Mouse (Mus musculus): Measurements from ENCODE around the gene Samd4. TPM values are rescaled to one million over a fixed set of nuclear protein-coding genes. Genes with fewer than 3 reads are reported as not detected.

The Samd4 gene
- total and polyA plus RNA-seq, 2 experiments, result 1.6 TPM

DNA sequence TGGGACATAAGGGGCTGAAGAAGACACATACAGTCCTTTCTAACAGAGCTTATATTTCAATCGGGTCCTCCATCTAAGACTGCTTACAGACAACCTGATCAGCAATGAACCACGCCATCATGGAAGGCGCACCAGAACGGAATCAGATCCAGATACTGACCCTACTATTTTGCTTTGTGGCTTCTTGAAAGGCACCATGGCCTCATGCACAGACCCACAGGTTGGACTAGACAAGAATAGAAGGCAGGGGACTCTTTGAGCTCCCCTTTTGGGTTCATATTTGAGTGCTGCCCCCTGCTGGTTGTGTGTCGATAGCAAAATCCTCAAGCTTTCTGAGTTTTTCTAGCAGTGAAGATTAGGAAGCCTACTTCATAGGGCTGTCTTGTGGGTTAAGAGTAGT is 204.5 kb downstream of the Samd4 start:
- DNase-seq (ENCODE audit: extremely low read depth, low read depth, low spot score), result peak; percentile 48
- H3K4me3 ChIP-seq (ENCODE audit: insufficient read depth, low read depth, low read length), result no peak overlapping the region
- no peaks in the 10 kb centered on the region for H3K36me3 ChIP-seq (ENCODE audit: control insufficient read depth, insufficient read depth, low read length)
- TF ChIP-seq POLR2A (IDR thresholded peaks at IDR 0.05; ENCODE audit: extremely low read depth, insufficient read depth, low read length) (no peak), CTCF (IDR thresholded peaks at IDR 0.05; ENCODE audit: low read depth, low read length) (peak; percentile 39)
- 37% methylated on average over 5 of the region's 5 CpGs for WGBS
- H3K27me3 ChIP-seq (ENCODE audit: control insufficient read depth, insufficient read depth, low read length), result no peaks in the 10 kb centered on the region
- H3K4me1 ChIP-seq (ENCODE audit: control insufficient read depth, insufficient read depth, low read length), result peaks cover 6% of the 10 kb centered on the region
- H3K9ac ChIP-seq (ENCODE audit: low read depth, low read length), result no peak overlapping the region; the same call in 1 of the 2 replicates
- H3K79me2 ChIP-seq (ENCODE audit: control insufficient read depth, insufficient read depth, low read length), result no peaks in the 10 kb centered on the region
- H3K27ac ChIP-seq (replicated peaks; ENCODE audit: insufficient read depth, low read depth, low read length), result no peak overlapping the region

DNA sequence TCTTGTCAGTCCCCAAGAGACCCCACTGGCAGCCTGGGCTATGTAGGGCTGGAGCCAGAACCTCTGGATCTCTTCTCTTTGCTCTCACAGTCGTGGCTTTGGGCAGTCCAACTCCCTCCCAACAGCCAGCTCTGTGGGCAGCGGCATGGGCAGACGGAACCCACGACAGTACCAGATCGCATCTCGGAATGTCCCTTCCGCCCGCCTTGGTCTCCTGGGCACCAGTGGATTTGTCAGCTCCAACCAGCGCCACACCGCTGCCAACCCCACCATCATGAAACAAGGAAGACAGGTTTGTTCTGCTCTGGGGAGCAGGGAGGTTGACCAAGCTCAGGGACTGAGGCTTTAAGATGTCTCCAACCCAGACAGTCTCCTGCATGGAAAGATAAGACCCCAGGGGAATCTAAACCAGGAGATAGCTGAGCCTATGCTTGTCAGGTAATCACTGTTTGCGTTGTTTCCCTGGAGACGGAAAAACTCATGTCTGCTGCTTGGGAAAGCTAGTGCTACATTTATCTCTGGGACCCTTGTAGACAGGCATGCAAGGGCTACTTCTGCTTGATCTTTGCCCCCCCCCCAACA is 205.1 kb downstream of the Samd4 start:
- DNase-seq (ENCODE audit: extremely low read depth, low read depth, low spot score), result no peak
- Histone ChIP-seq H3K27ac (replicated peaks; ENCODE audit: insufficient read depth, low read depth, low read length) (no peak overlapping the region), H3K36me3 (ENCODE audit: control insufficient read depth, insufficient read depth, low read length) (no peaks in the 10 kb centered on the region), H3K9ac (ENCODE audit: low read depth, low read length) (no peak overlapping the region), H3K4me1 (ENCODE audit: control insufficient read depth, insufficient read depth, low read length) (peaks cover 6% of the 10 kb centered on the region), H3K79me2 (ENCODE audit: control insufficient read depth, insufficient read depth, low read length) (no peaks in the 10 kb centered on the region), H3K4me3 (ENCODE audit: insufficient read depth, low read depth, low read length) (no peak overlapping the region), H3K27me3 (ENCODE audit: control insufficient read depth, insufficient read depth, low read length) (no peaks in the 10 kb centered on the region)
- TF ChIP-seq POLR2A (IDR thresholded peaks at IDR 0.05; ENCODE audit: extremely low read depth, insufficient read depth, low read length), result no peak
- no peak for TF ChIP-seq CTCF (IDR thresholded peaks at IDR 0.05; ENCODE audit: low read depth, low read length)
- 84% methylated on average over 12 of the region's 12 CpGs for WGBS

GRCm38 (mm10) chr14:47088339-47088738 is 205.7 kb downstream of the Samd4 start:
- Histone ChIP-seq H3K27ac (replicated peaks; ENCODE audit: insufficient read depth, low read depth, low read length) (no peak overlapping the region), H3K36me3 (ENCODE audit: control insufficient read depth, insufficient read depth, low read length) (no peaks in the 10 kb centered on the region), H3K27me3 (ENCODE audit: control insufficient read depth, insufficient read depth, low read length) (no peaks in the 10 kb centered on the region), H3K9ac (ENCODE audit: low read depth, low read length) (no peak overlapping the region), H3K79me2 (ENCODE audit: control insufficient read depth, insufficient read depth, low read length) (no peaks in the 10 kb centered on the region), H3K4me3 (ENCODE audit: insufficient read depth, low read depth, low read length) (no peak overlapping the region), H3K4me1 (ENCODE audit: control insufficient read depth, insufficient read depth, low read length) (peaks cover 6% of the 10 kb centered on the region)
- TF ChIP-seq CTCF (IDR thresholded peaks at IDR 0.05; ENCODE audit: low read depth, low read length) (no peak), POLR2A (IDR thresholded peaks at IDR 0.05; ENCODE audit: extremely low read depth, insufficient read depth, low read length) (no peak)
- DNase-seq (ENCODE audit: extremely low read depth, low read depth, low spot score), result no peak
- WGBS, result 54% methylated on average over 1 of the region's 1 CpGs

GRCm38 (mm10) chr14:47089153-47089552 is 206.5 kb downstream of the Samd4 start:
- 92% methylated on average over 6 of the region's 6 CpGs for WGBS
- Histone ChIP-seq H3K27me3 (ENCODE audit: control insufficient read depth, insufficient read depth, low read length) (no peaks in the 10 kb centered on the region), H3K9ac (ENCODE audit: low read depth, low read length) (no peak overlapping the region), H3K36me3 (ENCODE audit: control insufficient read depth, insufficient read depth, low read length) (no peaks in the 10 kb centered on the region), H3K27ac (replicated peaks; ENCODE audit: insufficient read depth, low read depth, low read length) (no peak overlapping the region), H3K79me2 (ENCODE audit: control insufficient read depth, insufficient read depth, low read length) (no peaks in the 10 kb centered on the region), H3K4me3 (ENCODE audit: insufficient read depth, low read depth, low read length) (no peak overlapping the region), H3K4me1 (ENCODE audit: control insufficient read depth, insufficient read depth, low read length) (peaks cover 6% of the 10 kb centered on the region)
- TF ChIP-seq CTCF (IDR thresholded peaks at IDR 0.05; ENCODE audit: low read depth, low read length) (no peak), POLR2A (IDR thresholded peaks at IDR 0.05; ENCODE audit: extremely low read depth, insufficient read depth, low read length) (no peak)
- DNase-seq (ENCODE audit: extremely low read depth, low read depth, low spot score), result no peak

DNA sequence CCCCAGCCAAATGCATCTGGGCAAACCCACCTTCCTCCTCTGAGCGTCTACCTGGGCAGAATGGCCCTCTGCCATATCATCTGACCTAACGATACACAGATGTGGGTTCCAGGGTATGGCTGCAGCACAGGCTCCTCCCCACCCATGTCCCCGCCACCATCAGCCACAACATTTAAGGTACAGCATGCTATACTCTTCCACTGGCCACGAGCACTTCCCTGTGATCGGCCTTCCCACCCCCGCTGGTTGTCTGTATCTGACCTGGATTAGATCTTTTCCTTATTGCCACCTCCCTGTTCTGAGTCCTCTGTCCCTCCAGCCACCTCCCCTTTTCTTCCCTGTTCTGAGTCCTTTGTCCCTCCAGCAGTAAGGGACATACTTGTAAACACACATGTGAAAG is 209.3 kb downstream of the Samd4 start:
- no peaks in the 10 kb centered on the region for H3K27me3 ChIP-seq (ENCODE audit: control insufficient read depth, insufficient read depth, low read length)
- H3K27ac ChIP-seq (replicated peaks; ENCODE audit: insufficient read depth, low read depth, low read length), result no peak overlapping the region
- peaks cover 3% of the 10 kb centered on the region for H3K4me1 ChIP-seq (ENCODE audit: control insufficient read depth, insufficient read depth, low read length)
- no peak overlapping the region for H3K9ac ChIP-seq (ENCODE audit: low read depth, low read length)
- TF ChIP-seq POLR2A (IDR thresholded peaks at IDR 0.05; ENCODE audit: extremely low read depth, insufficient read depth, low read length), result no peak
- no peak for TF ChIP-seq CTCF (IDR thresholded peaks at IDR 0.05; ENCODE audit: low read depth, low read length)
- 92% methylated on average over 6 of the region's 6 CpGs for WGBS
- no peaks in the 10 kb centered on the region for H3K36me3 ChIP-seq (ENCODE audit: control insufficient read depth, insufficient read depth, low read length)
- DNase-seq (ENCODE audit: extremely low read depth, low read depth, low spot score), result no peak
- no peak overlapping the region for H3K4me3 ChIP-seq (ENCODE audit: insufficient read depth, low read depth, low read length)
- no peaks in the 10 kb centered on the region for H3K79me2 ChIP-seq (ENCODE audit: control insufficient read depth, insufficient read depth, low read length)

GRCm38 (mm10) chr14:47093355-47093792 is 210.7 kb downstream of the Samd4 start:
- WGBS, result 70% methylated on average over 16 of the region's 16 CpGs
- Histone ChIP-seq H3K27ac (replicated peaks; ENCODE audit: insufficient read depth, low read depth, low read length) (no peak overlapping the region), H3K79me2 (ENCODE audit: control insufficient read depth, insufficient read depth, low read length) (no peaks in the 10 kb centered on the region), H3K9ac (ENCODE audit: low read depth, low read length) (no peak overlapping the region), H3K36me3 (ENCODE audit: control insufficient read depth, insufficient read depth, low read length) (no peaks in the 10 kb centered on the region), H3K4me3 (ENCODE audit: insufficient read depth, low read depth, low read length) (no peak overlapping the region), H3K4me1 (ENCODE audit: control insufficient read depth, insufficient read depth, low read length) (no peaks in the 10 kb centered on the region), H3K27me3 (ENCODE audit: control insufficient read depth, insufficient read depth, low read length) (no peaks in the 10 kb centered on the region)
- DNase-seq (ENCODE audit: extremely low read depth, low read depth, low spot score), result no peak
- TF ChIP-seq POLR2A (IDR thresholded peaks at IDR 0.05; ENCODE audit: extremely low read depth, insufficient read depth, low read length) (no peak), CTCF (IDR thresholded peaks at IDR 0.05; ENCODE audit: low read depth, low read length) (no peak)
